Mouse (Mus musculus) forebrain, embryonic 13.5 days (tissue): ENCODE measurements around the gene Gm28036. TPM values are rescaled to one million over a fixed set of nuclear protein-coding genes. Genes with fewer than 3 reads are reported as not detected.

ENCODE experiments used
- ATAC-seq: fragments of 200-750 bp; cut with Nextera tagmentation; 2 replicates; pipeline ENCODE4 v1.8.0; 2017
- H3K27ac ChIP-seq: fragments of 300-500 bp; sonication (generic); 2 replicates; pipeline ENCODE4 v1.5.1; 2015; ENCODE audit warnings: inconsistent platforms, mild to moderate bottlenecking, moderate library complexity
- H3K27me3 ChIP-seq: fragments of 300-500 bp; sonication (generic); 2 replicates; pipeline ENCODE4 v1.6.1; 2015; ENCODE audit warnings: mild to moderate bottlenecking, inconsistent platforms
- H3K36me3 ChIP-seq: fragments of 300-500 bp; sonication (generic); 2 replicates; pipeline ENCODE4 v1.6.1; 2015; ENCODE audit warnings: mild to moderate bottlenecking, inconsistent platforms; ENCODE audit not compliant: poor library complexity, severe bottlenecking
- H3K4me1 ChIP-seq: fragments of 300-500 bp; sonication (generic); 2 replicates; pipeline ENCODE4 v1.6.1; 2015; ENCODE audit warnings: inconsistent platforms
- H3K4me2 ChIP-seq: fragments of 300-500 bp; sonication (generic); 2 replicates; pipeline ENCODE4 v1.6.1; 2015; ENCODE audit warnings: inconsistent platforms, mild to moderate bottlenecking, moderate library complexity
- H3K4me3 ChIP-seq: fragments of 300-500 bp; sonication (generic); 2 replicates; pipeline ENCODE4 v1.5.1; 2015; ENCODE audit warnings: mild to moderate bottlenecking, inconsistent platforms
- H3K9ac ChIP-seq: fragments of 300-500 bp; sonication (generic); 2 replicates; pipeline ENCODE4 v1.6.1; 2015; ENCODE audit warnings: mild to moderate bottlenecking, inconsistent platforms
- H3K9me3 ChIP-seq: fragments of 300-500 bp; sonication (generic); replicated peaks from 2 replicates; pipeline ENCODE4 v1.6.1; 2016; ENCODE audit warnings: inconsistent platforms
- WGBS: fragments of 180-500 bp; shearing (Covaris S2); methylation state at CpG from one replicate; pipeline ENCODE4 v1.1.7; 2015; 5-methylcytosine and 5-hydroxymethylcytosine counted together
- polyA plus RNA-seq: library from polyadenylated mRNA; unstranded; fragments of >200 nt; fragmentation: Nextera tagmentation; extraction: Ambion mirVana; gene quantifications from 2 replicates; pipeline ENCODE4 v1.2.1, GENCODE M21; 2015

Gm28036 gene
- polyA plus RNA-seq, 1 experiment from 2014 or later = 20.7 TPM

DNA sequence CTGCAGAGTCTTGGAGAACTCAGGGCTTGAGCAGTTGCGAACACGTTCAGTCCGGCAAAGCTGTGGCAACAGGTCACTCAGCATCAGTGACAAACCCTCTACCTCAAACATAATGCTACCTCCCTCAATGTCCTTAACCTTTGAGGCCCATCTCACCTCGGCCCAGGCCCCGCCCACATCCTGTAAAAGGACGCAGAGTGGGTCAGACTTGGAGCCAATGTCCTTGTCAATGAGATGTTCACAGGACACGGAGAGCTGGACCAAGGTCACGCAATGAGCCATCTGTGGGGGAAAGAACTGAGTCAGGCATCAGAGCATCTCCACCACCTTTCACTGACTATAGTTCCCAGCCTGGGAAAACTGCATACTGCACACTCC, 47.7 kb downstream of the Gm28036 start:
- Histone ChIP-seq H3K27ac (no peak overlapping the region), H3K4me2 (no peak overlapping the region), H3K27me3 (no peaks in the 10 kb centered on the region), H3K9ac (no peak overlapping the region), H3K36me3 (peaks cover 49% of the 10 kb centered on the region), H3K4me3 (no peak overlapping the region), H3K4me1 (peaks cover 16% of the 10 kb centered on the region; the same call in 1 of the 2 replicates), H3K9me3 (no peaks in the 10 kb centered on the region)
- WGBS = 94% methylated on average over 8 of the region's 8 CpGs
- no peak for ATAC-seq

- Histone ChIP-seq H3K4me1 (peaks cover 16% of the 10 kb centered on the region; the same call in 1 of the 2 replicates), H3K36me3 (peaks cover 55% of the 10 kb centered on the region)
Observed at GRCm38 (mm10) chr2:156078421-156079182, 48.3 kb downstream of the Gm28036 start.

GRCm38 (mm10) chr2:156077461-156077860, 49.4 kb downstream of the Gm28036 start:
- ATAC-seq = no peak
- Histone ChIP-seq H3K4me2 (no peak overlapping the region), H3K36me3 (peaks cover 67% of the 10 kb centered on the region)

More at GRCm38 (mm10) chr2:156078421-156079182, 48.3 kb downstream of the Gm28036 start:
- Histone ChIP-seq H3K9me3 (no peaks in the 10 kb centered on the region), H3K4me3 (no peak overlapping the region), H3K27ac (no peak overlapping the region), H3K27me3 (no peaks in the 10 kb centered on the region), H3K9ac (no peak overlapping the region), H3K4me2 (no peak overlapping the region)
- ATAC-seq = no peak
- 92% methylated on average over 16 of the region's 16 CpGs for WGBS

DNA sequence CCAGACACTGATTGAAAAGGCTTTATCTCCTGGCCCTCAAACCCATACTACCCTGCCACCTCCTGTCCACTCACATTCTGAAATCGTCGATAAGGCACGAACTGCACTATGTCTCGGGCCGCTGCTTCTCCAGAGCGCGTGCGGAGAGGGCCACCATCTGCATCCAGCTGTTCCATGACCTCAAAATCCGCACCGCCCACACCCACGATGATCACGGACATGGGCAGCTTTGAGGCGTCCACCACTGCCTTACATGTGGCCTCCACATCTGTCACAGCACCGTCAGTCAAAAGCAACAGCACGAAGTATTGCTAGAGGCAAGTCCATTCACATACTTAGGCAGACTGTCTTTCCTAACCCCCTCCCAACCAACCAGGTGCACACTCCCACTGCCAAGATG, 53.2 kb downstream of the Gm28036 start:
- Histone ChIP-seq H3K4me1 (no peaks in the 10 kb centered on the region), H3K27ac (no peak overlapping the region), H3K36me3 (peaks cover 97% of the 10 kb centered on the region), H3K27me3 (no peaks in the 10 kb centered on the region), H3K9ac (no peak overlapping the region), H3K9me3 (no peaks in the 10 kb centered on the region), H3K4me2 (no peak overlapping the region), H3K4me3 (no peak overlapping the region)
- ATAC-seq = no peak
- WGBS = 96% methylated on average over 15 of the region's 15 CpGs

More at GRCm38 (mm10) chr2:156077461-156077860, 49.4 kb downstream of the Gm28036 start:
- no peak overlapping the region for H3K27ac ChIP-seq
- H3K9me3 ChIP-seq = no peaks in the 10 kb centered on the region
- no peaks in the 10 kb centered on the region for H3K27me3 ChIP-seq
- peaks cover 16% of the 10 kb centered on the region; the same call in 1 of the 2 replicates for H3K4me1 ChIP-seq
- H3K4me3 ChIP-seq = no peak overlapping the region
- H3K9ac ChIP-seq = no peak overlapping the region
- 94% methylated on average over 7 of the region's 7 CpGs for WGBS

DNA sequence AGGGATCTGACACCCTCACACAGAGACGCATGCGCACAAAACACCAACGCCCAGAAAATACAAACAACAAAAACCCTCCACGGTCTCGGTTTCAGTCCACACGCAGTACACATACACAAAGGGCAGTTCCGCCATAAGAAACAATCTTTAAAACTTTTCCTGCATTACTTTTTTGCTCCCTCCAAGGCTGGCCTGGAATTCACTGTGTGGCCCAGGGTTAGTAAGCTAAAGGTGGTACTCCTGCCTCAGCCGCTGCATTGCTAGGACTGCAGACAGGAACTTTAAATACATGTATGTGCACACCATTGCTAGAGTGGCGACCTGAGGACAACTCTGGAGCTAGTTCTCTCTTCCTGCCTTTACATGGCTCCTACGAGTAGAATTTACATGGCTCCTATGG, 55.7 kb downstream of the Gm28036 start:
- no peak overlapping the region for H3K4me2 ChIP-seq
- no peaks in the 10 kb centered on the region for H3K9me3 ChIP-seq
- no peak for ATAC-seq
- H3K27me3 ChIP-seq = no peaks in the 10 kb centered on the region
- H3K4me3 ChIP-seq = no peak overlapping the region
- no peak overlapping the region for H3K9ac ChIP-seq
- H3K36me3 ChIP-seq = peaks cover 89% of the 10 kb centered on the region
- peaks cover 2% of the 10 kb centered on the region; the same call in 1 of the 2 replicates for H3K4me1 ChIP-seq
- H3K27ac ChIP-seq = no peak overlapping the region
- 95% methylated on average over 10 of the region's 10 CpGs for WGBS

GRCm38 (mm10) chr2:156067916-156068315, 59.0 kb downstream of the Gm28036 start:
- WGBS = 91% methylated on average over 10 of the region's 10 CpGs

DNA sequence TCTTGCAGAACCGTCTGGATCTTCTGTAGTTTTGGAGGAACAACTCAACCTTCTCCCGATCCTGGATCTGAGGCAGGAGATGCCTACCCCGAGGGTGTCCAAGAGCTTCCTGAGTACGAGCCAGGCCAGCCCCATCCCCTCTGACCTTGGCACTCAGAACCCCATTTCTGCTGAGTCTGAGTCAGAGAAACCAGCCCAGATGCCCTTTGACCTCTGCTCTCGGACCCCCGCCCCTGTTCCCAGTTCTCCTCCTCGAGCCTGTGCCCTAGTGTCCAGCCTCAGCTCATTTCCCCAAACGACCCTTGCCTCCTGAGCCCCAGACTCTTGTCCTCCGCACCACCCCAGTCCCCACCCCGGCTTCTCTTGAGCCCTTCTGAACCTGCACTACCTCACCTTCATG, 60.8 kb downstream of the Gm28036 start:
- peak; percentile 17; the same call in 1 of the 2 replicates for ATAC-seq
- Histone ChIP-seq H3K36me3 (peaks cover 39% of the 10 kb centered on the region), H3K4me1 (peaks cover 9% of the 10 kb centered on the region), H3K4me3 (peak overlapping the region; percentile 73), H3K4me2 (peak overlapping the region; percentile 94), H3K27me3 (no peaks in the 10 kb centered on the region), H3K27ac (no peak overlapping the region), H3K9ac (peak overlapping the region; percentile 87), H3K9me3 (no peaks in the 10 kb centered on the region)
- 39% methylated on average over 10 of the region's 10 CpGs for WGBS

More at GRCm38 (mm10) chr2:156067916-156068315, 59.0 kb downstream of the Gm28036 start:
- Histone ChIP-seq H3K27me3 (no peaks in the 10 kb centered on the region), H3K9me3 (no peaks in the 10 kb centered on the region), H3K4me1 (peaks cover 9% of the 10 kb centered on the region), H3K27ac (no peak overlapping the region), H3K4me2 (no peak overlapping the region), H3K9ac (no peak overlapping the region), H3K4me3 (no peak overlapping the region), H3K36me3 (peaks cover 55% of the 10 kb centered on the region)
- ATAC-seq = no peak

DNA sequence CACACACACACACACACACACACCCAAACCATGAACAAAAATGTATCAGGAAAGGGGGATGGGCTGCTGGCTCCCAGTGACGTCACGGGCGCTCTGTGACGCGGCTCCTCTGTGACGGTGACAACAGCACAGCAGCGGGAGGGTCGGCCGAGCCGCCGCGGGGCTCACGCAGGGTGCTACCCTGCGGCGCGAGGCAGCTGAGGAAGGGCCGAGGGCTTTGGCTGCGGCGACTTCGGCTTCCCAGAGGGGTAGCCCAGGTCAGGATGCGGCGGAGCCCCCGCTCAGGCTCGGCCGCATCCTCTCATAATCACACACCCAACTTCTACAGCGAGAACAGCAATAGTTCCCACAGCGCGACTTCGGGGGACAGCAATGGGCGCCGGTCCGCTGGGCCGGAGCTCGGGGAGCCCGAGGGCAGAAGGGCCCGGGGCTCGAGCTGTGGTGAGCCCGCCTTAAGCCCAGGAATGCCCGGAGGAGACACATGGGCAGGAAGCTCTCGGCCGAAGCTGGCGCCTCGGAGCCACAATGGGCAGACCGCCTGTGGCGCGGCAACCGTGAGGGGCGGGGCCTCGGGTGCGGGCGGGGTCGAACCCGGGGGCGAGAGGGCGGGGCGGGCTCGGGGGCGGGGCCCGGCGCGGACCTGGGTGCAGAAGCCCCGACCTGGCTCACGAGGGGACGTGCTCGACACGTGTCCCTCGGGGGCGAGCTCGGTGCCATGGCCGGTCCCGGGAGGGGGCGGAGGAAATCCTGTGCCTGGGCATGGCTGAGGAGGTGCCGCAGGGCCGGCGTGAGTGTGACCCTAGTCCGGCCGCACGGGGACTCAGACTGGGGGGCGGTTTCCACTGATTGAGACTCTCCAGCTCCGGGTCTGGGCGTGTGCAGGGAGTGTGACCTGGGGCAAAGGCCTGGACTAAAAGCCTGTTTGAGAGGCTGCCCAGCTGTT, 61.5 kb downstream of the Gm28036 start, which contains the start of gene Spag4:
TSS of gene Spag4 (plus strand) at position 77 of the 943 bp plus-strand sequence.
- Histone ChIP-seq H3K4me1 (peaks cover 9% of the 10 kb centered on the region), H3K9me3 (no peaks in the 10 kb centered on the region), H3K27me3 (no peaks in the 10 kb centered on the region), H3K9ac (peak within 1 kb of the TSS; percentile 87), H3K4me2 (peak within 1 kb of the TSS; percentile 94), H3K36me3 (peaks cover 32% of the 10 kb centered on the region), H3K4me3 (peak within 1 kb of the TSS; percentile 73), H3K27ac (peak within 1 kb of the TSS; percentile 75)
- ATAC-seq = peak; percentile 81
- under 1% methylated on average over 74 of the region's 81 CpGs for WGBS

- H3K4me1 ChIP-seq = no peaks in the 10 kb centered on the region
- H3K4me3 ChIP-seq = no peak within 1 kb of the TSS
- no peak within 1 kb of the TSS for H3K27ac ChIP-seq
- no peaks in the 10 kb centered on the region; the same call in 1 of the 2 replicates for H3K9me3 ChIP-seq
- H3K9ac ChIP-seq = no peak within 1 kb of the TSS
- H3K4me2 ChIP-seq = no peak within 1 kb of the TSS
- 88% methylated on average over 9 of the region's 9 CpGs for WGBS
- H3K27me3 ChIP-seq = no peaks in the 10 kb centered on the region
- ATAC-seq = no peak
- H3K36me3 ChIP-seq = no peaks in the 10 kb centered on the region
Observed at GRCm38 (mm10) chr2:156052816-156053215, 74.1 kb downstream of the Gm28036 start, which contains the start of gene Fer1l4. TSS of gene Fer1l4 (minus strand) at chr2:156052947.

DNA sequence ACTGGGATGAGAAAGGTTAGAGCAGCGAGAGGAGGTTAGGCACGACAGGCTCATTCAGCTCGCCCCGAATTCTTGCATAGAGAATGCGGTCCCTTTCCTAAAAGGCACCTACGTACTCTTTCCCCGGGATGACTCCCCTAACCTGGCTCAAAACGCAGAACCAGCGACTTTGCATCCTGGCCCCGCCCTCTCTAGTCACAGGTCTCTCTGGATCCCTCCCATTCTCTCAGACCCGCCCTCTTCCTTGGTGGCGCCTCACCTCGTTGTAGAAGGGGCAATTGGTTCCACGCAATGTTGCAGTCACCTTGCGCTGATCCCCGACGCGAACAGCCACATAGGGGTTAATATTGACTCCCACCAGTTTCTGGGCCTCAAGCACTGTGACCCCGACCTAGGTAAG, 79.0 kb downstream of the Gm28036 start:
- Histone ChIP-seq H3K4me3 (no peak overlapping the region), H3K9ac (no peak overlapping the region), H3K4me1 (no peaks in the 10 kb centered on the region), H3K9me3 (no peaks in the 10 kb centered on the region), H3K27ac (no peak overlapping the region), H3K27me3 (peaks cover 5% of the 10 kb centered on the region; the same call in 1 of the 2 replicates), H3K36me3 (no peaks in the 10 kb centered on the region), H3K4me2 (peak overlapping the region; percentile 24; the same call in 1 of the 2 replicates)
- WGBS = 8% methylated on average over 19 of the region's 19 CpGs
- no peak for ATAC-seq

GRCm38 (mm10) chr2:156042903-156043302, 84.0 kb downstream of the Gm28036 start:
- no peaks in the 10 kb centered on the region for H3K4me1 ChIP-seq
- peaks cover 5% of the 10 kb centered on the region; the same call in 1 of the 2 replicates for H3K27me3 ChIP-seq
- no peak overlapping the region for H3K9ac ChIP-seq
- H3K27ac ChIP-seq = no peak overlapping the region
- WGBS = 82% methylated on average over 8 of the region's 8 CpGs
- no peak overlapping the region for H3K4me2 ChIP-seq
- no peaks in the 10 kb centered on the region for H3K36me3 ChIP-seq
- no peak overlapping the region for H3K4me3 ChIP-seq
- no peaks in the 10 kb centered on the region for H3K9me3 ChIP-seq
- no peak for ATAC-seq

GRCm38 (mm10) chr2:156039390-156039789, 87.5 kb downstream of the Gm28036 start:
- no peak overlapping the region for H3K27ac ChIP-seq
- no peaks in the 10 kb centered on the region for H3K9me3 ChIP-seq
- H3K4me1 ChIP-seq = no peaks in the 10 kb centered on the region
- H3K4me3 ChIP-seq = no peak overlapping the region
- ATAC-seq = no peak
- no peaks in the 10 kb centered on the region for H3K27me3 ChIP-seq
- H3K9ac ChIP-seq = no peak overlapping the region
- WGBS = 89% methylated on average over 3 of the region's 3 CpGs
- no peak overlapping the region for H3K4me2 ChIP-seq
- H3K36me3 ChIP-seq = no peaks in the 10 kb centered on the region
